24 mouse cellular contexts compared by ENCODE assay signal in the genomic region with DNA sequence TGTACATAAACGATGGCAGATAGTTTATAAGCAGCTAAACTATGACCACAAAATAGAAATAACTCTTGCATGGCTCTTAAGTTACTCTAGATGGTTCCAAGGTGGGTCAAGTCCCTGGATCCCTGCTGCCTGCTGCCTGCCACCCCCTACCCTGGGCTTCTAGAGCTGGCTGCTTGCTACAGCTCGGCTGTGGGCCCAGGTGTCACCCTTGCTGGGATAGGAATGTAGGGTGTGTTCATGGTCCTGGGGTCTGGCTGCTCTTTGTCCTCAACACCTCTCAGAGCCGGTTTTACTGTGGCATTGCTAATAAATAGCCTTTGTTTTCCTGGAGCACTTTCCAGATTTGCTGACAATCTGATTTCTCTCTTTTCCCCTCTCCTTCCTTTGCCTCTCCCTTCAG.
A peak's percentile ranks its signal among the peaks of the same experiment; 100 is the strongest.
DNase-seq lines count a peak whose midpoint lies in the region; ATAC-seq lines count a peak whose summit lies in the region.
"Had no signal": no experiment of that assay in that cellular context is flagged by ENCODE, and none has a peak within 500 bp of the region (broad histone marks: within the 10 kb centered on the region; RNA-seq: fewer than 3 reads in every experiment).

No protein-coding gene starts in this region.

- peaks cover 67% of the 10 kb centered on the region for H3K36me3 ChIP-seq in heart, embryonic 10.5 days
- peaks cover 24% of the 10 kb centered on the region for H3K36me3 ChIP-seq in heart, embryonic 11.5 days (ENCODE audit: control insufficient read depth, insufficient read depth, low read length)
- peaks cover 11% of the 10 kb centered on the region; the same call in 1 of the 2 replicates for H3K36me3 ChIP-seq in midbrain, embryonic 11.5 days (ENCODE audit: control insufficient read depth, insufficient read depth, low read length)
- peaks cover 39% of the 10 kb centered on the region for H3K36me3 ChIP-seq in midbrain, embryonic 13.5 days
- H3K36me3 ChIP-seq in intestine, embryonic 15.5 days: peaks cover 12% of the 10 kb centered on the region
- peaks cover 4% of the 10 kb centered on the region; the same call in 1 of the 2 replicates for H3K36me3 ChIP-seq in stomach, embryonic 16.5 days (ENCODE audit: control insufficient read depth, insufficient read depth, low read length)

- no peak overlapping the region for H3K4me3 ChIP-seq in heart, embryonic 10.5 days
- no peak overlapping the region for H3K4me3 ChIP-seq in heart, embryonic 11.5 days (ENCODE audit: low read depth, low read length)
- H3K4me3 ChIP-seq in midbrain, embryonic 11.5 days (ENCODE audit: low read depth, low read length): no peak overlapping the region
- no peak overlapping the region for H3K4me3 ChIP-seq in midbrain, embryonic 13.5 days (replicated peaks)
- no peak overlapping the region for H3K4me3 ChIP-seq in intestine, embryonic 15.5 days (replicated peaks)
- H3K4me3 ChIP-seq in stomach, embryonic 16.5 days (replicated peaks; ENCODE audit: low read length): no peak overlapping the region
- H3K4me3 ChIP-seq: heart, adult 2 months; heart, embryonic 15.5 days; limb, embryonic 13.5 days; liver, embryonic 12.5 days; midbrain, embryonic 12.5 days had no signal

- WGBS in heart, embryonic 10.5 days: 70% methylated on average over 3 of the region's 3 CpGs
- 63% methylated on average over 3 of the region's 3 CpGs for WGBS in heart, embryonic 11.5 days (ENCODE audit: insufficient replicate concordance)
- 88% methylated on average over 3 of the region's 3 CpGs for WGBS in midbrain, embryonic 11.5 days
- WGBS in midbrain, embryonic 13.5 days: 74% methylated on average over 3 of the region's 3 CpGs
- 59% methylated on average over 3 of the region's 3 CpGs for WGBS in intestine, embryonic 15.5 days
- 49% methylated on average over 3 of the region's 3 CpGs for WGBS in stomach, embryonic 16.5 days

- no peak overlapping the region for H3K9ac ChIP-seq in heart, embryonic 11.5 days (ENCODE audit: low read depth, low read length)
- H3K9ac ChIP-seq in midbrain, embryonic 11.5 days (ENCODE audit: low read length): no peak overlapping the region
- H3K9ac ChIP-seq in midbrain, embryonic 13.5 days (replicated peaks): no peak overlapping the region
- H3K9ac ChIP-seq in intestine, embryonic 15.5 days: no peak overlapping the region
- no peak overlapping the region for H3K9ac ChIP-seq in stomach, embryonic 16.5 days (ENCODE audit: low read length)
- H3K9ac ChIP-seq: heart, embryonic 15.5 days; limb, embryonic 13.5 days; liver, embryonic 12.5 days; midbrain, embryonic 12.5 days had no signal

- H3K4me2 ChIP-seq in heart, embryonic 11.5 days: no peak overlapping the region
- no peak overlapping the region for H3K4me2 ChIP-seq in midbrain, embryonic 11.5 days
- H3K4me2 ChIP-seq in midbrain, embryonic 13.5 days (replicated peaks): no peak overlapping the region
- no peak overlapping the region for H3K4me2 ChIP-seq in intestine, embryonic 15.5 days (replicated peaks)
- no peak overlapping the region for H3K4me2 ChIP-seq in stomach, embryonic 16.5 days (ENCODE audit: low read depth, low read length)
- H3K4me2 ChIP-seq: heart, embryonic 15.5 days; limb, embryonic 13.5 days; liver, embryonic 12.5 days; midbrain, embryonic 12.5 days had no signal

- no peaks in the 10 kb centered on the region for H3K9me3 ChIP-seq in heart, embryonic 10.5 days
- no peaks in the 10 kb centered on the region for H3K9me3 ChIP-seq in heart, embryonic 11.5 days (replicated peaks; ENCODE audit: control insufficient read depth, low read length)
- no peaks in the 10 kb centered on the region for H3K9me3 ChIP-seq in midbrain, embryonic 11.5 days (ENCODE audit: control insufficient read depth, low read length)
- no peaks in the 10 kb centered on the region for H3K9me3 ChIP-seq in midbrain, embryonic 13.5 days
- no peaks in the 10 kb centered on the region for H3K9me3 ChIP-seq in intestine, embryonic 15.5 days
- no peaks in the 10 kb centered on the region for H3K9me3 ChIP-seq in stomach, embryonic 16.5 days (replicated peaks; ENCODE audit: control insufficient read depth, low read length)
- H3K9me3 ChIP-seq: heart, embryonic 15.5 days; limb, embryonic 13.5 days; liver, embryonic 12.5 days; midbrain, embryonic 12.5 days had no signal

- peaks cover 6% of the 10 kb centered on the region for H3K4me1 ChIP-seq in heart, embryonic 10.5 days
- 0 out of 2 replicates have a peak, but pooled peaks cover 5% of the 10 kb centered on the region for H3K4me1 ChIP-seq in heart, embryonic 11.5 days (ENCODE audit: control insufficient read depth, insufficient read depth, low read length)
- no peaks in the 10 kb centered on the region; the same call in 1 of the 2 replicates for H3K4me1 ChIP-seq in midbrain, embryonic 11.5 days (ENCODE audit: control insufficient read depth, insufficient read depth, low read length)
- H3K4me1 ChIP-seq in midbrain, embryonic 13.5 days (replicated peaks): peaks cover 5% of the 10 kb centered on the region; the same call in 1 of the 2 replicates
- H3K4me1 ChIP-seq in intestine, embryonic 15.5 days (replicated peaks): 0 out of 2 replicates have a peak, but pooled peaks cover 5% of the 10 kb centered on the region
- H3K4me1 ChIP-seq in stomach, embryonic 16.5 days (ENCODE audit: control insufficient read depth, insufficient read depth, low read length): 0 out of 2 replicates have a peak, but pooled peaks cover 6% of the 10 kb centered on the region
- H3K4me1 ChIP-seq: liver, embryonic 12.5 days had no signal

- ATAC-seq in heart, embryonic 11.5 days (replicated peaks; ENCODE audit: insufficient number of reproducible peaks, low FRiP score, low TSS enrichment): no peak
- ATAC-seq in midbrain, embryonic 11.5 days (ENCODE audit: low FRiP score): no peak
- no peak for ATAC-seq in midbrain, embryonic 13.5 days
- ATAC-seq in intestine, embryonic 15.5 days: peak; percentile 68
- ATAC-seq in stomach, embryonic 16.5 days (ENCODE audit: insufficient read depth, low FRiP score): no peak
- no peak for ATAC-seq in CD4-positive, CD25-positive, alpha-beta regulatory T cell, adult 4 months
- ATAC-seq: forebrain, embryonic 16.5 days; liver, embryonic 12.5 days had no signal

- H3K27ac ChIP-seq in heart, embryonic 10.5 days: no peak overlapping the region
- H3K27ac ChIP-seq in heart, embryonic 11.5 days (ENCODE audit: low read depth, low read length): no peak overlapping the region
- no peak overlapping the region for H3K27ac ChIP-seq in midbrain, embryonic 11.5 days (ENCODE audit: low read depth, low read length)
- H3K27ac ChIP-seq in midbrain, embryonic 13.5 days: no peak overlapping the region
- H3K27ac ChIP-seq in intestine, embryonic 15.5 days: peak overlapping the region; percentile 42; the same call in 1 of the 2 replicates
- peak overlapping the region; percentile 64 for H3K27ac ChIP-seq in stomach, embryonic 16.5 days (ENCODE audit: low read length)
- H3K27ac ChIP-seq: heart, adult 2 months; heart, embryonic 15.5 days; limb, embryonic 13.5 days; liver, embryonic 12.5 days; midbrain, embryonic 12.5 days had no signal

- peak; percentile 55 for DNase-seq in heart, embryonic 10.5 days (ENCODE audit: low spot score)
- DNase-seq in midbrain, embryonic 11.5 days (ENCODE audit: low spot score, missing footprints): peak; percentile 75
- no peak for DNase-seq in left cerebral cortex, adult 8-10 months (ENCODE audit: low spot score in 2 of 2)
- DNase-seq: adrenal gland, adult 8-10 months; cerebellum, adult 18-20 months; cerebellum, postnatal 25 days; gastrocnemius, postnatal 25 days; heart, adult 2 months; heart, postnatal 36 days; kidney, adult 8-10 months; kidney, postnatal 10 days; lung, adult 2 months; lung, postnatal 14 days; thymus, postnatal 14 days had no signal

- H3K27me3 ChIP-seq in heart, embryonic 10.5 days (ENCODE audit: insufficient read depth, poor library complexity, severe bottlenecking): no peaks in the 10 kb centered on the region
- no peaks in the 10 kb centered on the region for H3K27me3 ChIP-seq in heart, embryonic 11.5 days (ENCODE audit: control insufficient read depth, insufficient read depth, low read length)
- H3K27me3 ChIP-seq in midbrain, embryonic 11.5 days (ENCODE audit: control insufficient read depth, insufficient read depth, low read length): no peaks in the 10 kb centered on the region
- no peaks in the 10 kb centered on the region for H3K27me3 ChIP-seq in midbrain, embryonic 13.5 days
- H3K27me3 ChIP-seq in intestine, embryonic 15.5 days (replicated peaks): no peaks in the 10 kb centered on the region
- no peaks in the 10 kb centered on the region for H3K27me3 ChIP-seq in stomach, embryonic 16.5 days (ENCODE audit: control insufficient read depth, insufficient read depth, low read length)
- H3K27me3 ChIP-seq: heart, embryonic 15.5 days; limb, embryonic 13.5 days; liver, embryonic 12.5 days; midbrain, embryonic 12.5 days had no signal

Comparison
In these comparisons a context has a peak if more than half of its experiments do, and no peak if none do; other contexts are left out.
1. DNase-seq: peak in heart, embryonic 10.5 days (single experiment) and midbrain, embryonic 11.5 days (single experiment); none in left cerebral cortex, adult 8-10 months (0 of 2).
2. H3K27ac ChIP-seq: peak in intestine, embryonic 15.5 days (single experiment) and stomach, embryonic 16.5 days (single experiment); none in heart, embryonic 10.5 days (single experiment), heart, embryonic 11.5 days (single experiment), midbrain, embryonic 11.5 days (single experiment) and midbrain, embryonic 13.5 days (single experiment).